Mouse (Mus musculus): Measurements from ENCODE around the gene Iqgap2. TPM values are rescaled to one million over a fixed set of nuclear protein-coding genes. Genes with fewer than 3 reads are reported as not detected.

Gene Iqgap2
- polyA plus RNA-seq, 1 experiment from 2014 or later, result 9.6 TPM

GRCm38 (mm10) chr13:95639336-95640116 lies 252.2 kb downstream of the Iqgap2 start:
- H3K9me3 ChIP-seq, result no peaks in the 10 kb centered on the region
- H3K4me1 ChIP-seq, result peaks cover 16% of the 10 kb centered on the region
- ATAC-seq (ENCODE audit: insufficient number of reproducible peaks, low FRiP score, low TSS enrichment, low read depth), result no peak
- no peaks in the 10 kb centered on the region for H3K27me3 ChIP-seq
- no peak overlapping the region for H3K9ac ChIP-seq
- WGBS, result 47% methylated on average over 15 of the region's 15 CpGs
- H3K36me3 ChIP-seq, result no peaks in the 10 kb centered on the region; the same call in 1 of the 2 replicates
- H3K4me2 ChIP-seq, result no peak overlapping the region
- no peak overlapping the region for H3K4me3 ChIP-seq
- peak overlapping the region; percentile 40 for H3K27ac ChIP-seq

GRCm38 (mm10) chr13:95638894-95639293 lies 252.8 kb downstream of the Iqgap2 start:
- no peaks in the 10 kb centered on the region for H3K27me3 ChIP-seq
- H3K4me1 ChIP-seq, result peaks cover 12% of the 10 kb centered on the region
- H3K36me3 ChIP-seq, result no peaks in the 10 kb centered on the region; the same call in 1 of the 2 replicates
- no peaks in the 10 kb centered on the region for H3K9me3 ChIP-seq
- 20% methylated on average over 5 of the region's 5 CpGs for WGBS
- H3K9ac ChIP-seq, result no peak overlapping the region
- no peak overlapping the region for H3K4me3 ChIP-seq
- no peak overlapping the region for H3K4me2 ChIP-seq
- no peak for ATAC-seq (ENCODE audit: insufficient number of reproducible peaks, low FRiP score, low TSS enrichment, low read depth)
- peak overlapping the region; percentile 40; the same call in 1 of the 2 replicates for H3K27ac ChIP-seq

GRCm38 (mm10) chr13:95637737-95638136 lies 254.0 kb downstream of the Iqgap2 start:
- ATAC-seq (ENCODE audit: insufficient number of reproducible peaks, low FRiP score, low TSS enrichment, low read depth), result no peak
- H3K4me3 ChIP-seq, result no peak overlapping the region
- no peak overlapping the region for H3K27ac ChIP-seq
- no peaks in the 10 kb centered on the region; the same call in 1 of the 2 replicates for H3K36me3 ChIP-seq
- no peak overlapping the region for H3K9ac ChIP-seq
- no peaks in the 10 kb centered on the region for H3K27me3 ChIP-seq
- H3K9me3 ChIP-seq, result no peaks in the 10 kb centered on the region
- 76% methylated on average over 10 of the region's 10 CpGs for WGBS
- peaks cover 5% of the 10 kb centered on the region; the same call in 1 of the 2 replicates for H3K4me1 ChIP-seq
- no peak overlapping the region for H3K4me2 ChIP-seq

GRCm38 (mm10) chr13:95635301-95635700 lies 256.4 kb downstream of the Iqgap2 start:
- WGBS, result 90% methylated on average over 12 of the region's 12 CpGs
- ATAC-seq (ENCODE audit: insufficient number of reproducible peaks, low FRiP score, low TSS enrichment, low read depth), result no peak

DNA sequence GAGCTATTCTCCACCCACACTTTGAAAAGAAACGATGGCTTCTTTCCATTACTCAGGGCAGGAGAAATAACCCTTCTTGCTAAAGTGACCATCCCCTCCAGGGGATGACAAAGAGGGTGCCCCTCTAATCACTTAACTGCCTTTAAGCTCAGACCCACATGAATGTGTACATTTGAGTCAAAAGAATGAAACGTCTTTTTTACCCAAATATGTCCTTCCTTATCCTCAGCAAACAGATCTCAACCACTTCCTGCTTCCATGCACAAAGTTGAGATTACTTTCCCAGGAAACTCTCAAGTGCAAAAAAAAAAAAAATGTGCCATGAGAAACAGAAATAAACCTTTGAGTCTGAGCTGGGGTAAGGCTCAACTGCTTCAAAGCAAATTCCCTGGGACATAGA lies 257.3 kb downstream of the Iqgap2 start:
- 36% methylated on average over 2 of the region's 2 CpGs for WGBS
- H3K4me2 ChIP-seq, result no peak overlapping the region
- ATAC-seq (ENCODE audit: insufficient number of reproducible peaks, low FRiP score, low TSS enrichment, low read depth), result no peak
- no peaks in the 10 kb centered on the region for H3K27me3 ChIP-seq
- H3K27ac ChIP-seq, result 0 out of 2 replicates have a peak overlapping the region, but pooled peaks have one; percentile 30
- H3K9me3 ChIP-seq, result no peaks in the 10 kb centered on the region
- no peak overlapping the region for H3K9ac ChIP-seq
- H3K4me3 ChIP-seq, result no peak overlapping the region
- H3K36me3 ChIP-seq, result no peaks in the 10 kb centered on the region; the same call in 1 of the 2 replicates
- no peaks in the 10 kb centered on the region; the same call in 1 of the 2 replicates for H3K4me1 ChIP-seq

More at GRCm38 (mm10) chr13:95635301-95635700, 256.4 kb downstream of the Iqgap2 start:
- Histone ChIP-seq H3K36me3 (no peaks in the 10 kb centered on the region; the same call in 1 of the 2 replicates), H3K4me3 (no peak overlapping the region), H3K9me3 (no peaks in the 10 kb centered on the region), H3K27ac (no peak overlapping the region), H3K27me3 (no peaks in the 10 kb centered on the region), H3K9ac (no peak overlapping the region), H3K4me2 (no peak overlapping the region), H3K4me1 (no peaks in the 10 kb centered on the region; the same call in 1 of the 2 replicates)

GRCm38 (mm10) chr13:95633384-95633783 lies 258.3 kb downstream of the Iqgap2 start:
- H3K4me3 ChIP-seq, result no peak overlapping the region
- H3K4me2 ChIP-seq, result no peak overlapping the region
- WGBS, result 73% methylated on average over 1 of the region's 2 CpGs
- H3K27ac ChIP-seq, result no peak overlapping the region
- no peaks in the 10 kb centered on the region; the same call in 1 of the 2 replicates for H3K4me1 ChIP-seq
- no peaks in the 10 kb centered on the region for H3K27me3 ChIP-seq
- H3K9me3 ChIP-seq, result no peaks in the 10 kb centered on the region
- ATAC-seq (ENCODE audit: insufficient number of reproducible peaks, low FRiP score, low TSS enrichment, low read depth), result no peak
- H3K36me3 ChIP-seq, result no peaks in the 10 kb centered on the region; the same call in 1 of the 2 replicates
- no peak overlapping the region for H3K9ac ChIP-seq

DNA sequence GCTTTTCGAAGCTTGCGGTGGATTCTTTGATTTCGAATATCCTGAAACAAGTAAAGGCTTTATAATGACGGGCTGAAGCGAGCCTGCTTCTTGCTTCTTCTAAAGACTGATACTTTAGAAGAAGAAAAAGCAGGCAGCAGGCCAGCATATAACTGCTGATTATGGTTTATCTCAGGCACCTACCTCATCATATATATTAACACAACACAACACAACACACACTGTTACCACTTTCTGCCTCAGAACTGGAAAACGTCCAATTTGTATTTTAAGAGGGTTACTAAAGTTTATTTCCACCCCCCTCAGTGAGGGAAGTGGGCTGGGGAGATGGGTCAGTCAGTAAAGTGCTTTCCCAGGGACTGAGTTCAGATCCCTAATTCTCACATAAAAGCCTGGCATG lies 259.6 kb downstream of the Iqgap2 start:
- no peak for ATAC-seq (ENCODE audit: insufficient number of reproducible peaks, low FRiP score, low TSS enrichment, low read depth)
- Histone ChIP-seq H3K27me3 (no peaks in the 10 kb centered on the region), H3K9me3 (no peaks in the 10 kb centered on the region), H3K36me3 (peaks cover 3% of the 10 kb centered on the region; the same call in 1 of the 2 replicates), H3K27ac (no peak overlapping the region), H3K4me3 (no peak overlapping the region), H3K4me1 (no peaks in the 10 kb centered on the region; the same call in 1 of the 2 replicates), H3K4me2 (no peak overlapping the region), H3K9ac (no peak overlapping the region)
- 76% methylated on average over 6 of the region's 6 CpGs for whole genome bisulfite sequencing

DNA sequence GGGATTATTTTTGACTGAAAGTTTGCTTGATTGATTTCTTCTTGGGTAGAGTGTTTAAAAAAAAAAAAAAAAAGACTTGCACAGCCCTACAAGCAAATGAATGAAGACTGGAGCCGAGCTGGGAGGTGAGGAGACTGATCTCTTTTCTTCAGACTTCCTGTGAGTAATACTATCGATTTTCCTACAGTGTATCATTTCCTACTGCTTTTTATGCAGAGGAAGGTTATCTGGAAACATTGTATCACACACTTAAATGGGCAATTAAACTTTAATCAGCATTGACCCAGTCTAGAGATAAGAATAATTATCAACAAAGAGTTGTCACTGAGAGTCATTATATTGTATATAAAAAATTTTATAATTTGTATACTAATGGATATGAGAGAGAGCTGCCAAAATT lies 261.0 kb downstream of the Iqgap2 start:
- no peak overlapping the region for H3K27ac ChIP-seq
- H3K9ac ChIP-seq, result no peak overlapping the region
- H3K4me3 ChIP-seq, result no peak overlapping the region
- H3K36me3 ChIP-seq, result 0 out of 2 replicates have a peak, but pooled peaks cover 3% of the 10 kb centered on the region
- H3K4me1 ChIP-seq, result no peaks in the 10 kb centered on the region; the same call in 1 of the 2 replicates
- no peak for ATAC-seq (ENCODE audit: insufficient number of reproducible peaks, low FRiP score, low TSS enrichment, low read depth)
- no peaks in the 10 kb centered on the region for H3K9me3 ChIP-seq
- H3K27me3 ChIP-seq, result no peaks in the 10 kb centered on the region
- no peak overlapping the region for H3K4me2 ChIP-seq
- WGBS, result 71% methylated on average over 2 of the region's 2 CpGs

- no peaks in the 10 kb centered on the region for H3K27me3 ChIP-seq
- no peak overlapping the region for H3K4me2 ChIP-seq
- H3K9me3 ChIP-seq, result no peaks in the 10 kb centered on the region
- 0 out of 2 replicates have a peak, but pooled peaks cover 3% of the 10 kb centered on the region for H3K36me3 ChIP-seq
- no peak for ATAC-seq (ENCODE audit: insufficient number of reproducible peaks, low FRiP score, low TSS enrichment, low read depth)
- H3K9ac ChIP-seq, result no peak overlapping the region
- no peaks in the 10 kb centered on the region for H3K4me1 ChIP-seq
- 85% methylated on average over 10 of the region's 10 CpGs for WGBS
- H3K4me3 ChIP-seq, result no peak overlapping the region
- no peak overlapping the region for H3K27ac ChIP-seq
Observed at GRCm38 (mm10) chr13:95629751-95630150, 262.0 kb downstream of the Iqgap2 start.

DNA sequence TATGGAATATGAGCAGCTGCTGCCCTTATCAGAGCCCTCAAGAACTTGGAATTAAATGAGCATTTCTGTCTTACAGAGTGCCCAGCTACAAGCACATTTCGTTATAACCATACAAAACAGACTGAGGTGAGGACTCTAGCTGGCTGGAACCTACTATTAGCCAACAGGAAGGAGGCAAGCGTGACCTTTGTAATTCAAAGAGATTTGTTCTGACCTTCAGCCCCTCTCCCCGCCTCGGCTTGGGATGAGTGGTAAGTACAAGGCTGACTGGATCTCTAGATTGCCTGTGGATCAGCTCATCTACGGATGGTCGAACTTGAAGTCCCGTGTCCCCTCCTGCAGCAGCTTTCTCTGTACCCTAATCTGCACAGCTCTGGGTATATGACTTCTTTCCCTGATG lies 265.0 kb downstream of the Iqgap2 start:
- Histone ChIP-seq H3K4me1 (no peaks in the 10 kb centered on the region), H3K4me3 (no peak overlapping the region), H3K9me3 (no peaks in the 10 kb centered on the region), H3K9ac (no peak overlapping the region), H3K4me2 (no peak overlapping the region), H3K27me3 (no peaks in the 10 kb centered on the region), H3K36me3 (0 out of 2 replicates have a peak, but pooled peaks cover 3% of the 10 kb centered on the region), H3K27ac (no peak overlapping the region)
- 79% methylated on average over 7 of the region's 7 CpGs for WGBS
- ATAC-seq (ENCODE audit: insufficient number of reproducible peaks, low FRiP score, low TSS enrichment, low read depth), result no peak

DNA sequence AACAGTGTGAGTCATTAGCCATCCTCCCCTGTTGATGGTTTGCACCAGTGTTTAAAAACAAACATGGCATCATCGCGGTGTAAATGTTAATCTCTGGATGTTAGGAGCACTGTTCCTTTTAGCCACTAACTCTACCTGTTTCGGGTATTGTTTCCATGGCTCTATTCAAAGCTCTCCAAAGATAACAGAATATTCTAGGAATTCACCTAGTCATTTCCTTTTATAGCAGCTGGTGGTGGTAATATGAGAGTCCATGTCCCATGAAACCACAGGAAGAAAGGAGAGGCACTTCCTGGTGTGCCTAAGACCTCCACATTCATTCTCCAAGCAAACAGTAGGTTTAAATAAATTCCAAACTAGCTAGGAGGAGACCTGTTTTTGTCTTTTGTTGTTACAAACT lies 268.7 kb downstream of the Iqgap2 start:
- Histone ChIP-seq H3K9me3 (no peaks in the 10 kb centered on the region), H3K9ac (no peak overlapping the region), H3K27me3 (no peaks in the 10 kb centered on the region), H3K4me3 (no peak overlapping the region), H3K27ac (no peak overlapping the region), H3K36me3 (0 out of 2 replicates have a peak, but pooled peaks cover 2% of the 10 kb centered on the region), H3K4me1 (0 out of 2 replicates have a peak, but pooled peaks cover 2% of the 10 kb centered on the region), H3K4me2 (no peak overlapping the region)
- no peak for ATAC-seq (ENCODE audit: insufficient number of reproducible peaks, low FRiP score, low TSS enrichment, low read depth)
- 74% methylated on average over 3 of the region's 3 CpGs for WGBS

DNA sequence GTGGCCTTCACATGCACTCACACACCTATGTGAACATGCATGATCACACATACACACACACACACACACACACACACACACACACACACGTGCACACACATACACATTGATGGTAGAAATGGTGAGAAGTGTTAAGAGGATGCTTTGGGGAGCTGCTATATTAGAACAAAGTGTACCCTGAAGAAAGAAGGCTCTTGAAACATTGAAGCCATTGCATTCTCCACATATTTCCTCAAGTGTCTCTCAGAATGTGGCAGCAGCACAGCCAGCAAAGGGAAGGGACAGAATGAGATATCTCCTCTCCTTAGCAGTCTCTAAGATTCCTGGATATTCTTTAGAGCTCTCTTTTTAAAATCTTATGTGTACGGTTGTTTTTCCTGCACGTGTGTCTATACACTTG lies 270.2 kb downstream of the Iqgap2 start:
- no peak overlapping the region for H3K27ac ChIP-seq
- H3K9me3 ChIP-seq, result no peaks in the 10 kb centered on the region
- H3K27me3 ChIP-seq, result no peaks in the 10 kb centered on the region
- no peak overlapping the region for H3K4me3 ChIP-seq
- no peak overlapping the region for H3K9ac ChIP-seq
- 72% methylated on average over 3 of the region's 3 CpGs for WGBS
- no peaks in the 10 kb centered on the region for H3K36me3 ChIP-seq
- H3K4me1 ChIP-seq, result peaks cover 9% of the 10 kb centered on the region
- H3K4me2 ChIP-seq, result no peak overlapping the region
- no peak for ATAC-seq (ENCODE audit: insufficient number of reproducible peaks, low FRiP score, low TSS enrichment, low read depth)

Data from limb, embryonic 15.5 days (tissue).